Mouse (Mus musculus): ENCODE data around the gene Cabp4. TPM values are rescaled to one million over a fixed set of nuclear protein-coding genes. Genes with fewer than 3 reads are reported as not detected.

The Cabp4 gene
- polyA plus RNA-seq, 1 experiment: 0.53 TPM

DNA sequence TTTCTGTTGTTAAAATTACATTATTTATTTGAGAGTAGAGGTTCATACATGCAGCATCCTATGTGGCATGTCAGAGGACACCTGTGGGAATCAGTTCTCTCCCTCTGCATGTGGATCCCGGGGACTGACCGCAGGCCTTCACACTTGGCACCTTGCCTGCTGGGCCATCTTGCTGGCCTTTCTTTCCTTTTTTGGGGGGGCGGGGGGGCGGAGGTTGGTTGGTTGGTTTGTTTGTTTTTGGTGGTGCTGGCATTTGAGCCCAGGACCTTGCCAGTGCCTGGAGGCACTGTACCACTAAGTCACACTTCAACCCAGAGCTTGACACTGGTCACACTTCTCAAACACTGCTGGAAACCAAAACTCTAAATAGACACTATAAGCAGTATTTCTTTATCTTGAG is 9.5 kb downstream of the Cabp4 start:
- peaks cover 9% of the 10 kb centered on the region for H3K36me3 ChIP-seq (ENCODE audit: control insufficient read depth, insufficient read depth, low read length)
- WGBS: 94% methylated on average over 4 of the region's 4 CpGs
- DNase-seq: no peak
- H3K27ac ChIP-seq (ENCODE audit: control insufficient read depth, insufficient read depth, low read length): no peak overlapping the region
- no peak overlapping the region for H3K4me3 ChIP-seq (ENCODE audit: control insufficient read depth, insufficient read depth, low read length)
- TF ChIP-seq CTCF (IDR thresholded peaks at IDR 0.05; ENCODE audit: borderline replicate concordance, control insufficient read depth, extremely low read depth, insufficient read depth, low read length, poor library complexity) (no peak), POLR2A (IDR thresholded peaks at IDR 0.05; ENCODE audit: control insufficient read depth, extremely low read depth, insufficient read depth, low read length, poor library complexity) (no peak)
- H3K4me1 ChIP-seq (replicated peaks; ENCODE audit: control insufficient read depth, insufficient read depth, low read length): peaks cover 10% of the 10 kb centered on the region; the same call in 1 of the 2 replicates
- H3K27me3 ChIP-seq (ENCODE audit: control insufficient read depth, insufficient read depth, low read length): no peaks in the 10 kb centered on the region

DNA sequence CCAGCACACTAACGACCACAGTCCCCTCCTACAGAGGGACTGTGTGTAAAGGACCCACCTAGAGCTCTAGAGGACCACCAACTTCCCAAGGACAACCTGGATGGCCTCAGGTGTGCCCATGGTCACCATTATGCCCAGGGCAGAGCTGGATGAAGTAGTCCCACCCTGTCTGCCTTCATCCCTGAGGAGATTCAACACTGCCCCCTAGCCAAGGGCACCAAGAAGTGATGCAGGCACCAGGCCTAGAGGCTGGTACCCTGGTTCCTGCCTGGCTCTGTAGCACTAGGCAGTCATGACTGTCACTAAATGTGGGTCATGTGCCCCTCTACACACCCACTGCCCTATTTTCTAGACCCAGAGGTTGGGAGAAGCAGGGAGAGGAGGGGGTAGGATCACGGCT is 12.1 kb downstream of the Cabp4 start:
- no peak overlapping the region for H3K27ac ChIP-seq (ENCODE audit: control insufficient read depth, insufficient read depth, low read length)
- no peak overlapping the region for H3K4me3 ChIP-seq (ENCODE audit: control insufficient read depth, insufficient read depth, low read length)
- H3K4me1 ChIP-seq (replicated peaks; ENCODE audit: control insufficient read depth, insufficient read depth, low read length): peaks cover 16% of the 10 kb centered on the region
- TF ChIP-seq POLR2A (IDR thresholded peaks at IDR 0.05; ENCODE audit: control insufficient read depth, extremely low read depth, insufficient read depth, low read length, poor library complexity) (no peak), CTCF (IDR thresholded peaks at IDR 0.05; ENCODE audit: borderline replicate concordance, control insufficient read depth, extremely low read depth, insufficient read depth, low read length, poor library complexity) (0 out of 2 replicates have a peak, but pooled peaks have one; percentile 14)
- no peaks in the 10 kb centered on the region for H3K27me3 ChIP-seq (ENCODE audit: control insufficient read depth, insufficient read depth, low read length)
- 94% methylated on average over 2 of the region's 2 CpGs for WGBS
- no peak for DNase-seq
- peaks cover 12% of the 10 kb centered on the region for H3K36me3 ChIP-seq (ENCODE audit: control insufficient read depth, insufficient read depth, low read length)

- H3K27ac ChIP-seq (ENCODE audit: control insufficient read depth, insufficient read depth, low read length): no peak overlapping the region
- peaks cover 12% of the 10 kb centered on the region for H3K36me3 ChIP-seq (ENCODE audit: control insufficient read depth, insufficient read depth, low read length)
- peaks cover 22% of the 10 kb centered on the region for H3K4me1 ChIP-seq (replicated peaks; ENCODE audit: control insufficient read depth, insufficient read depth, low read length)
- H3K27me3 ChIP-seq (ENCODE audit: control insufficient read depth, insufficient read depth, low read length): no peaks in the 10 kb centered on the region
- 98% methylated on average over 5 of the region's 5 CpGs for WGBS
- no peak overlapping the region for H3K4me3 ChIP-seq (ENCODE audit: control insufficient read depth, insufficient read depth, low read length)
- DNase-seq: no peak
- TF ChIP-seq CTCF (IDR thresholded peaks at IDR 0.05; ENCODE audit: borderline replicate concordance, control insufficient read depth, extremely low read depth, insufficient read depth, low read length, poor library complexity): no peak
- no peak for TF ChIP-seq POLR2A (IDR thresholded peaks at IDR 0.05; ENCODE audit: control insufficient read depth, extremely low read depth, insufficient read depth, low read length, poor library complexity)
These were observed 12.8 kb downstream of the Cabp4 start for GRCm38 (mm10) chr19:4131075-4131474.

DNA sequence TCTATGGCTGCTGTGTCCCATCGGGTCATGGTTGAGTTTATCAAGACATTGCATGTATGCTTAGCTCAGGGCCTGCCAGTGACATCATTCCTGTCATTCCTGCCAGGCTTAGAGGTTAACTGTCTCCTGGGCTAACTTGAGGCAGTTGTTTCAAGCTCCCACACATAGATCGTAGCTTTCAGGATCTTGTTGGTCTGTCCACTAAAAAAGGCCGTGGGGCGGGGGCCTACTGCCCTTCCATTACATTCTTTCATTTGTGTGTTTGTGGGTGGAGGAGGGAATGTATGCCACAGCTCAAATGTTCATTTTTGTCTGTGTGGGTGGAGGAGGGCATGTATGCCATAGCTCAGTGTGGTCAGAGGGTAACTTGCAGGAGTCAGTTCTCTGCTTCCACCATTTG is 13.7 kb downstream of the Cabp4 start:
- Histone ChIP-seq H3K27ac (ENCODE audit: control insufficient read depth, insufficient read depth, low read length) (no peak overlapping the region), H3K27me3 (ENCODE audit: control insufficient read depth, insufficient read depth, low read length) (no peaks in the 10 kb centered on the region), H3K36me3 (ENCODE audit: control insufficient read depth, insufficient read depth, low read length) (peaks cover 12% of the 10 kb centered on the region), H3K4me3 (ENCODE audit: control insufficient read depth, insufficient read depth, low read length) (no peak overlapping the region), H3K4me1 (replicated peaks; ENCODE audit: control insufficient read depth, insufficient read depth, low read length) (peaks cover 21% of the 10 kb centered on the region)
- TF ChIP-seq CTCF (IDR thresholded peaks at IDR 0.05; ENCODE audit: borderline replicate concordance, control insufficient read depth, extremely low read depth, insufficient read depth, low read length, poor library complexity): no peak
- no peak for TF ChIP-seq POLR2A (IDR thresholded peaks at IDR 0.05; ENCODE audit: control insufficient read depth, extremely low read depth, insufficient read depth, low read length, poor library complexity)
- 99% methylated on average over 4 of the region's 4 CpGs for whole genome bisulfite sequencing
- no peak for DNase-seq

DNA sequence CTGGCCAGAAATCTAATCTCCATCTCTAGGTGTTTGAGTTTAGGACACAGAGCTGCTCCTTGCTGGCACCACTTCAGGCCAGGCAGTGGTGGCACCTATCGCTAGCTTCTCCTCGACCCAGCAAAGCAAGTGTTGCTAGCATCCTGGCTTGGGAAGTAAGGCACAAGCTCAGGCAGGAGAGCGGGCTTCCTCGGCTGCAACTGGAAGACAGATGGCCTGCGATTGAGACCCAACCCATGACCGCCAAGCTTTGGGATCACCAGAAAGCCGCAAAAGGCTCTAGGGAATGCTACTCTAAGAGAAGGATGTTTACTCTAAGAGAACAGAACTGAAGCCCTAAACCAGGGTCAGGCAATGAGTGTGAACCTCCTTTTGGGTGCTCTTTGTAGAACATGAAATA is 14.4 kb downstream of the Cabp4 start:
- peaks cover 18% of the 10 kb centered on the region for H3K4me1 ChIP-seq (replicated peaks; ENCODE audit: control insufficient read depth, insufficient read depth, low read length)

GRCm38 (mm10) chr19:4126759-4127495 is 16.9 kb downstream of the Cabp4 start:
- 61% methylated on average over 7 of the region's 7 CpGs for WGBS
- no peaks in the 10 kb centered on the region for H3K27me3 ChIP-seq (ENCODE audit: control insufficient read depth, insufficient read depth, low read length)
- TF ChIP-seq POLR2A (IDR thresholded peaks at IDR 0.05; ENCODE audit: control insufficient read depth, extremely low read depth, insufficient read depth, low read length, poor library complexity): no peak
- no peak for TF ChIP-seq CTCF (IDR thresholded peaks at IDR 0.05; ENCODE audit: borderline replicate concordance, control insufficient read depth, extremely low read depth, insufficient read depth, low read length, poor library complexity)
- H3K4me3 ChIP-seq (ENCODE audit: control insufficient read depth, insufficient read depth, low read length): peak overlapping the region; percentile 73
- peak overlapping the region; percentile 41; the same call in 1 of the 2 replicates for H3K27ac ChIP-seq (ENCODE audit: control insufficient read depth, insufficient read depth, low read length)
- DNase-seq: peak; percentile 35
- peaks cover 3% of the 10 kb centered on the region; the same call in 1 of the 2 replicates for H3K36me3 ChIP-seq (ENCODE audit: control insufficient read depth, insufficient read depth, low read length)
- H3K4me1 ChIP-seq (replicated peaks; ENCODE audit: control insufficient read depth, insufficient read depth, low read length): peaks cover 18% of the 10 kb centered on the region

More for the DNA sequence above, 14.4 kb downstream of the Cabp4 start:
- Histone ChIP-seq H3K4me3 (ENCODE audit: control insufficient read depth, insufficient read depth, low read length) (no peak overlapping the region), H3K27ac (ENCODE audit: control insufficient read depth, insufficient read depth, low read length) (no peak overlapping the region), H3K27me3 (ENCODE audit: control insufficient read depth, insufficient read depth, low read length) (no peaks in the 10 kb centered on the region), H3K36me3 (ENCODE audit: control insufficient read depth, insufficient read depth, low read length) (peaks cover 12% of the 10 kb centered on the region)
- TF ChIP-seq CTCF (IDR thresholded peaks at IDR 0.05; ENCODE audit: borderline replicate concordance, control insufficient read depth, extremely low read depth, insufficient read depth, low read length, poor library complexity): no peak
- no peak for TF ChIP-seq POLR2A (IDR thresholded peaks at IDR 0.05; ENCODE audit: control insufficient read depth, extremely low read depth, insufficient read depth, low read length, poor library complexity)
- 95% methylated on average over 7 of the region's 7 CpGs for WGBS
- DNase-seq: no peak
